Mouse (Mus musculus): ENCODE data around the gene Iqcm. TPM values are rescaled to one million over a fixed set of nuclear protein-coding genes. Genes with fewer than 3 reads are reported as not detected.
"Not testable (repeated sequence)": the region's sequence is repeated elsewhere in the genome, so short reads cannot be mapped to it uniquely, and the experiment has no call there.

The Iqcm gene
- not detected in 2 replicates for polyA plus RNA-seq (2014; fragmentation: Nextera tagmentation; extraction: Ambion mirVana)

- Histone ChIP-seq H3K36me3 (replicated peaks; ENCODE audit: control insufficient read depth, insufficient read depth) (no peaks in the 10 kb centered on the region), H3K9me3 (ENCODE audit: control insufficient read depth, low read length) (no peaks in the 10 kb centered on the region), H3K27ac (no peak within 1 kb of the TSS), H3K9ac (no peak within 1 kb of the TSS), H3K27me3 (ENCODE audit: control insufficient read depth, insufficient read depth, low read length) (no peaks in the 10 kb centered on the region), H3K4me1 (replicated peaks; ENCODE audit: control insufficient read depth, insufficient read depth, low read length) (no peaks in the 10 kb centered on the region), H3K4me2 (replicated peaks) (no peak within 1 kb of the TSS), H3K4me3 (replicated peaks; ENCODE audit: low read length) (no peak within 1 kb of the TSS)
- WGBS, result 93% methylated on average over 7 of the region's 7 CpGs
- DNase-seq (ENCODE audit: low spot score) (no peak), ATAC-seq (ENCODE audit: low FRiP score) (no peak)
Observed at GRCm38 (mm10) chr8:75448394-75448793, at the start of gene Iqcm. Iqcm (plus strand) TSS chr8:75448694.

GRCm38 (mm10) chr8:75406489-75406888 is 42.0 kb upstream of the Iqcm start, which contains the start of gene Gm10358:
Gm10358 (minus strand) TSS chr8:75406589.
- Histone ChIP-seq H3K27ac (no peak within 1 kb of the TSS), H3K9me3 (ENCODE audit: control insufficient read depth, low read length) (no peaks in the 10 kb centered on the region), H3K4me3 (replicated peaks; ENCODE audit: low read length) (no peak within 1 kb of the TSS), H3K4me2 (replicated peaks) (no peak within 1 kb of the TSS), H3K4me1 (replicated peaks; ENCODE audit: control insufficient read depth, insufficient read depth, low read length) (no peaks in the 10 kb centered on the region), H3K27me3 (ENCODE audit: control insufficient read depth, insufficient read depth, low read length) (no peaks in the 10 kb centered on the region), H3K36me3 (replicated peaks; ENCODE audit: control insufficient read depth, insufficient read depth) (no peaks in the 10 kb centered on the region), H3K9ac (no peak within 1 kb of the TSS)
- WGBS, result 98% methylated on average over 5 of the region's 5 CpGs
- no peak for ATAC-seq (ENCODE audit: low FRiP score)
- DNase-seq (ENCODE audit: low spot score), result no peak

GRCm38 (mm10) chr8:75415696-75416095 is 32.8 kb upstream of the Iqcm start:
- not testable (repeated sequence) for H3K27me3 ChIP-seq (ENCODE audit: control insufficient read depth, insufficient read depth, low read length); H3K4me1 ChIP-seq (replicated peaks; ENCODE audit: control insufficient read depth, insufficient read depth, low read length); DNase-seq (ENCODE audit: low spot score); H3K4me3 ChIP-seq (replicated peaks; ENCODE audit: low read length); ATAC-seq (ENCODE audit: low FRiP score); H3K9me3 ChIP-seq (ENCODE audit: control insufficient read depth, low read length); H3K36me3 ChIP-seq (replicated peaks; ENCODE audit: control insufficient read depth, insufficient read depth); H3K9ac ChIP-seq; H3K27ac ChIP-seq; H3K4me2 ChIP-seq (replicated peaks)
- 82% methylated on average over 3 of the region's 3 CpGs for WGBS

- Histone ChIP-seq H3K36me3 (replicated peaks; ENCODE audit: control insufficient read depth, insufficient read depth) (no peaks in the 10 kb centered on the region), H3K27me3 (ENCODE audit: control insufficient read depth, insufficient read depth, low read length) (no peaks in the 10 kb centered on the region), H3K4me2 (replicated peaks) (no peak overlapping the region), H3K27ac (no peak overlapping the region), H3K4me3 (replicated peaks; ENCODE audit: low read length) (no peak overlapping the region), H3K9ac (no peak overlapping the region), H3K4me1 (replicated peaks; ENCODE audit: control insufficient read depth, insufficient read depth, low read length) (no peaks in the 10 kb centered on the region), H3K9me3 (ENCODE audit: control insufficient read depth, low read length) (no peaks in the 10 kb centered on the region)
- ATAC-seq (ENCODE audit: low FRiP score) (no peak), DNase-seq (ENCODE audit: low spot score) (no peak)
- WGBS, result 89% methylated on average over 1 of the region's 1 CpGs
Observed at GRCm38 (mm10) chr8:75476756-75477155, 28.3 kb downstream of the Iqcm start.

- H3K27me3 ChIP-seq (ENCODE audit: control insufficient read depth, insufficient read depth, low read length), result no peaks in the 10 kb centered on the region
- 82% methylated on average over 13 of the region's 13 CpGs for WGBS
- H3K27ac ChIP-seq, result no peak overlapping the region
- no peaks in the 10 kb centered on the region for H3K36me3 ChIP-seq (replicated peaks; ENCODE audit: control insufficient read depth, insufficient read depth)
- no peaks in the 10 kb centered on the region for H3K4me1 ChIP-seq (replicated peaks; ENCODE audit: control insufficient read depth, insufficient read depth, low read length)
- H3K4me3 ChIP-seq (replicated peaks; ENCODE audit: low read length), result no peak overlapping the region
- no peaks in the 10 kb centered on the region for H3K9me3 ChIP-seq (ENCODE audit: control insufficient read depth, low read length)
- ATAC-seq (ENCODE audit: low FRiP score) (no peak), DNase-seq (ENCODE audit: low spot score) (no peak)
- H3K9ac ChIP-seq, result no peak overlapping the region
- H3K4me2 ChIP-seq (replicated peaks), result no peak overlapping the region
Observed at GRCm38 (mm10) chr8:75489035-75489678, 40.7 kb downstream of the Iqcm start.

DNA sequence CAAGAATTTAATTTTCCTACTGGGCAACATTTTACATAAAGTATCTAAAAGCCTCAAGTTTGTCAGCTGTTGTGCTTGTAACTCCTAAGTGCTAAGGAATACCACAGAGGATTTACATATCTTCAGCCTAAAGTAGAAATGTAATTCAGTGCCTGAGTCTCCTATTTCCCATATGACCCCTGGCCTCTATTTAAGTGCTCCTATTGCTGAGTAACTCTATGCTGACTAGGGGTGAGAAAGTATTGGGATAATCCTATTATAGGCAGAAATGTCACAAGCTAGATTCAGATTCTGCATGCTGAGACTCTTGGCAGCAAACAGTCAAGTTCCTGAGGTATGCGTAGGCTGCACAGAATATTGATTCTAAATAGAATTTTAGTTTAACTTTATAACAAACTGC is 60.8 kb downstream of the Iqcm start:
- Histone ChIP-seq H3K9me3 (ENCODE audit: control insufficient read depth, low read length) (no peaks in the 10 kb centered on the region), H3K4me3 (replicated peaks; ENCODE audit: low read length) (no peak overlapping the region), H3K27ac (no peak overlapping the region), H3K4me2 (replicated peaks) (no peak overlapping the region), H3K27me3 (ENCODE audit: control insufficient read depth, insufficient read depth, low read length) (no peaks in the 10 kb centered on the region), H3K9ac (no peak overlapping the region), H3K36me3 (replicated peaks; ENCODE audit: control insufficient read depth, insufficient read depth) (no peaks in the 10 kb centered on the region), H3K4me1 (replicated peaks; ENCODE audit: control insufficient read depth, insufficient read depth, low read length) (no peaks in the 10 kb centered on the region)
- 83% methylated on average over 1 of the region's 1 CpGs for WGBS
- no peak for DNase-seq (ENCODE audit: low spot score)
- ATAC-seq (ENCODE audit: low FRiP score), result no peak

- Histone ChIP-seq H3K4me1 (replicated peaks; ENCODE audit: control insufficient read depth, insufficient read depth, low read length) (no peaks in the 10 kb centered on the region), H3K36me3 (replicated peaks; ENCODE audit: control insufficient read depth, insufficient read depth) (no peaks in the 10 kb centered on the region)
- DNase-seq (ENCODE audit: low spot score), result no peak
Observed at GRCm38 (mm10) chr8:75513786-75514185, 65.3 kb downstream of the Iqcm start.

GRCm38 (mm10) chr8:75549284-75549683 is 100.8 kb downstream of the Iqcm start:
- no peaks in the 10 kb centered on the region for H3K4me1 ChIP-seq (replicated peaks; ENCODE audit: control insufficient read depth, insufficient read depth, low read length)
- no peaks in the 10 kb centered on the region for H3K36me3 ChIP-seq (replicated peaks; ENCODE audit: control insufficient read depth, insufficient read depth)
- H3K9me3 ChIP-seq (ENCODE audit: control insufficient read depth, low read length), result no peaks in the 10 kb centered on the region
- 92% methylated on average over 3 of the region's 3 CpGs for WGBS
- no peak overlapping the region for H3K4me3 ChIP-seq (replicated peaks; ENCODE audit: low read length)
- H3K27ac ChIP-seq, result no peak overlapping the region
- H3K9ac ChIP-seq, result no peak overlapping the region
- no peak for ATAC-seq (ENCODE audit: low FRiP score)
- no peaks in the 10 kb centered on the region for H3K27me3 ChIP-seq (ENCODE audit: control insufficient read depth, insufficient read depth, low read length)
- DNase-seq (ENCODE audit: low spot score), result no peak
- H3K4me2 ChIP-seq (replicated peaks), result no peak overlapping the region

More at GRCm38 (mm10) chr8:75513786-75514185, 65.3 kb downstream of the Iqcm start:
- Histone ChIP-seq H3K27ac (no peak overlapping the region), H3K4me2 (replicated peaks) (no peak overlapping the region), H3K27me3 (ENCODE audit: control insufficient read depth, insufficient read depth, low read length) (no peaks in the 10 kb centered on the region), H3K4me3 (replicated peaks; ENCODE audit: low read length) (no peak overlapping the region), H3K9me3 (ENCODE audit: control insufficient read depth, low read length) (no peaks in the 10 kb centered on the region), H3K9ac (no peak overlapping the region)
- ATAC-seq (ENCODE audit: low FRiP score), result no peak
- WGBS, result 86% methylated on average over 3 of the region's 3 CpGs

GRCm38 (mm10) chr8:75596281-75596680 is 147.8 kb downstream of the Iqcm start:
- ATAC-seq (ENCODE audit: low FRiP score) (no peak), DNase-seq (ENCODE audit: low spot score) (no peak)
- 78% methylated on average over 2 of the region's 2 CpGs for WGBS
- no peaks in the 10 kb centered on the region for H3K27me3 ChIP-seq (ENCODE audit: control insufficient read depth, insufficient read depth, low read length)
- H3K9me3 ChIP-seq (ENCODE audit: control insufficient read depth, low read length), result no peaks in the 10 kb centered on the region
- no peaks in the 10 kb centered on the region for H3K4me1 ChIP-seq (replicated peaks; ENCODE audit: control insufficient read depth, insufficient read depth, low read length)
- no peak overlapping the region for H3K9ac ChIP-seq
- no peak overlapping the region for H3K4me2 ChIP-seq (replicated peaks)
- H3K27ac ChIP-seq, result no peak overlapping the region
- H3K4me3 ChIP-seq (replicated peaks; ENCODE audit: low read length), result no peak overlapping the region
- no peaks in the 10 kb centered on the region for H3K36me3 ChIP-seq (replicated peaks; ENCODE audit: control insufficient read depth, insufficient read depth)

DNA sequence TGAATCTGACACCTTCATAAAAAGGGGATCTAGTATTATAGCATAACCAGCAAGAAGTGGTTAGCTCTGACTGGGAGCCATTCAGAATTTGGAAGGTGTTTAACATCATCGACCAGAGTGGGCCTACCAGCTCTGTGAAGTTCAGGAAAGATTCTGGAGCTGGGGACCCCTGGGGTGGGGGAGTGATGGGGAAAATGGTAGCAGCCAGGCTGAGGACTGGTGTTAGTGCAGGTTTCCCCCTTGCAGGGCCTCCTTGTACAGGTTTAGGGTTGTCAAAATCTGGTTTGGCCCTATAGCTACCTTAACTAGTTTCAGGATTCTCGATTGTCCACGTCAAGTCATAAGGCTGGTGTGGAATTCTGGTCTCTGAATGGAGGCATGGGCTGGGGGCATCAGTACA is 194.5 kb downstream of the Iqcm start:
- no peaks in the 10 kb centered on the region for H3K36me3 ChIP-seq (replicated peaks; ENCODE audit: control insufficient read depth, insufficient read depth)
- H3K27ac ChIP-seq, result no peak overlapping the region
- H3K4me3 ChIP-seq (replicated peaks; ENCODE audit: low read length), result no peak overlapping the region
- no peaks in the 10 kb centered on the region; the same call in 1 of the 2 replicates for H3K9me3 ChIP-seq (ENCODE audit: control insufficient read depth, low read length)
- no peaks in the 10 kb centered on the region for H3K4me1 ChIP-seq (replicated peaks; ENCODE audit: control insufficient read depth, insufficient read depth, low read length)
- DNase-seq (ENCODE audit: low spot score) (no peak), ATAC-seq (ENCODE audit: low FRiP score) (no peak)
- WGBS, result 95% methylated on average over 3 of the region's 3 CpGs
- no peak overlapping the region for H3K9ac ChIP-seq
- H3K27me3 ChIP-seq (ENCODE audit: control insufficient read depth, insufficient read depth, low read length), result no peaks in the 10 kb centered on the region
- no peak overlapping the region for H3K4me2 ChIP-seq (replicated peaks)

Measured in hindbrain, embryonic 14.5 days (tissue).